In genomic region chr7:99863362-99863761, GRCm38 (mm10) we compare ENCODE assay signal across 8 mouse cellular contexts. TPM values are rescaled to one million over a fixed set of nuclear protein-coding genes. Genes with fewer than 3 reads are reported as not detected.
DNase-seq lines count a peak whose midpoint lies in the region; ATAC-seq and TF ChIP-seq lines count a peak whose summit lies in the region.

TSS of gene Spcs2 (minus strand) at chr7:99863462.

- TF ChIP-seq CTCF in heart, adult 2 months (IDR thresholded peaks at IDR 0.05): no peak

- no peak within 1 kb of the TSS for H3K9ac ChIP-seq in heart, adult 2 months (ENCODE audit: low read depth, low read length)

- no peaks in the 10 kb centered on the region for H3K36me3 ChIP-seq in heart, adult 2 months (ENCODE audit: control insufficient read depth, insufficient read depth, low read length)
- H3K36me3 ChIP-seq in megakaryocyte, embryonic 14.5 days (replicated peaks; ENCODE audit: low read length): no peaks in the 10 kb centered on the region

- H3K79me2 ChIP-seq in heart, adult 2 months (replicated peaks; ENCODE audit: control insufficient read depth, insufficient read depth, low read length): no peaks in the 10 kb centered on the region

- H3K27ac ChIP-seq in heart, adult 2 months: no peak within 1 kb of the TSS

- DNase-seq in heart, adult 2 months: no peak
- DNase-seq in heart, adult 9 months (ENCODE audit: low spot score in 2 of 2): no peak
- DNase-seq in adrenal gland, adult 8-10 months: no peak
- no peak for DNase-seq in gastrocnemius, adult 8-10 months (ENCODE audit: low spot score in 2 of 2)
- DNase-seq in cerebellum, adult 11 months: no peak
- no peak for DNase-seq in embryo, embryonic 11 days

- ATAC-seq in inflammation-experienced regulatory T-cells, adult 6 months: no peak

- no peak for TF ChIP-seq EP300 in heart, adult 2 months (IDR thresholded peaks at IDR 0.05; ENCODE audit: insufficient read depth, low read depth, low read length)

- H3K4me3 ChIP-seq in heart, adult 2 months: no peak within 1 kb of the TSS
- no peak within 1 kb of the TSS for H3K4me3 ChIP-seq in megakaryocyte, embryonic 14.5 days (replicated peaks)

- intact Hi-C loops in heart, adult 2 months (cut with DNase I): no loop called here

- H3K9me3 ChIP-seq in megakaryocyte, embryonic 14.5 days: no peaks in the 10 kb centered on the region

- H3K4me1 ChIP-seq in heart, adult 2 months (ENCODE audit: control insufficient read depth, insufficient read depth, low read length): peaks cover 2% of the 10 kb centered on the region; the same call in 1 of the 2 replicates
- peaks cover 50% of the 10 kb centered on the region for H3K4me1 ChIP-seq in megakaryocyte, embryonic 14.5 days

- TF ChIP-seq POLR2A in heart, adult 2 months (IDR thresholded peaks at IDR 0.05; ENCODE audit: insufficient read depth, low read depth, low read length): no peak

- 40% methylated on average over 7 of the region's 7 CpGs for WGBS in heart, adult 2 months

- H3K27me3 ChIP-seq in heart, adult 2 months (ENCODE audit: control insufficient read depth, insufficient read depth, low read length): no peaks in the 10 kb centered on the region
- H3K27me3 ChIP-seq in megakaryocyte, embryonic 14.5 days (replicated peaks): peaks cover 8% of the 10 kb centered on the region

RNA-seq across cellular contexts. Expression of gene Spcs2, which starts in this region (rescaled TPM):
- 10 to 100 TPM; 58.8 to 60.9 TPM for total RNA-seq in heart, adult 2 months (2021)
- 21.0 and 40.0 TPM in 2 replicates for polyA plus RNA-seq in heart, adult 2 months (2012; rRNA removed)
- 100 to 1,000 TPM; 194 to 235 (median 202) TPM for total RNA-seq in adrenal gland, adult 8-10 months (2022)
- 100 to 1,000 TPM in 2 of 4 experiments, 10 to 100 TPM in 2; 80.9 to 103 (median 97.5) TPM for total RNA-seq in gastrocnemius, adult 8-10 months (2022)
- polyA plus RNA-seq in inflammation-experienced regulatory T-cells, adult 6 months (2017; shearing (Covaris generic)): 100 to 1,000 TPM; 456 to 534 (median 479) TPM
- polyA plus RNA-seq in megakaryocyte, embryonic 14.5 days (2012; ENCODE audit: insufficient read depth, low replicate concordance): 18.5 and 108 TPM in 2 replicates
